Mouse (Mus musculus): ENCODE results near the gene Pigq.
A peak's percentile ranks its signal among the peaks of the same experiment; 100 is the strongest.

Pigq gene

GRCm38 (mm10) chr17:25944366-25945163, at the start of gene Pigq, which contains the start of gene Nhlrc4:
TSS of gene Pigq (minus strand) at chr17:25944936.
TSS of gene Nhlrc4 (minus strand) at chr17:25944961.
- no peak for DNase-seq

DNA sequence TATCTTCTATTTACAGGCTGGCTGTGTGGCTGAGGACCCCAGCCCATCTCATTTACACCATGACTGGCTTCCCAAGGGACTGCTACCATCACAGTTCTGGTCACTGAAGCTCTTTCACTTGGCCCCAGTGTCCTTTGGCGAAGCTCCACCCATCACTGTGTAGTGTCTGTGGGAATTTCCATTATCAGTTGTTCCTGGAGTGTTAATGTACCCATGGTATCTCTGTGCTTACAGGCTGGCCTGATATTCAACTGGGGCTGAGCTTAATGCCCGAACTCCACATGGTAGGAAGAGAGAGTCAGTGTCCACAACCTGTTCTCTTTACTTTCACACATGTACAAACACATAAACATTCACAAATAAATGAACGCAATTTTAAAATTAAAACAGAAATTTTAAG, 48.8 kb upstream of the Pigq start:
- DNase-seq: no peak

- no peak for DNase-seq
Measured at GRCm38 (mm10) chr17:25992274-25992673, 47.5 kb upstream of the Pigq start.

DNA sequence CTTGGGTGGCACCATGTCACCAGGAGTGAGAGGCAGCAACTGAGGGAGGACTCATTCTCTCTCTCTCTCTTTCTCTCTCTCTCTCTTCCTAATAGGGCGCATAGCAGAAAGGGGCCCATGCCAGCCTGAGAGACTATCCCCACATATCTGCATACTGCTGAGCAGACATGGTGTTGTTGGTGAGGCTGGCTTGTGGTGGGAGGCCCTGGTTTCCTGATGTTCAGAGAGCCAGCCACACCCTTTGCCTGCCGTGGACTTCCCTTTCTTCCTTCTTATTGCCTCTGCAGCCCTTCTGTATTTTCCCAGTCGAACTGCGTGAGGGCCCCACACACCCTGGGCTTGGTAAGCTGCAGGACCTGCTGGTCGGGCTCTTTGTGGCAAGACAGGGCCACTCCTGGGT, 45.6 kb upstream of the Pigq start:
- DNase-seq: no peak

DNA sequence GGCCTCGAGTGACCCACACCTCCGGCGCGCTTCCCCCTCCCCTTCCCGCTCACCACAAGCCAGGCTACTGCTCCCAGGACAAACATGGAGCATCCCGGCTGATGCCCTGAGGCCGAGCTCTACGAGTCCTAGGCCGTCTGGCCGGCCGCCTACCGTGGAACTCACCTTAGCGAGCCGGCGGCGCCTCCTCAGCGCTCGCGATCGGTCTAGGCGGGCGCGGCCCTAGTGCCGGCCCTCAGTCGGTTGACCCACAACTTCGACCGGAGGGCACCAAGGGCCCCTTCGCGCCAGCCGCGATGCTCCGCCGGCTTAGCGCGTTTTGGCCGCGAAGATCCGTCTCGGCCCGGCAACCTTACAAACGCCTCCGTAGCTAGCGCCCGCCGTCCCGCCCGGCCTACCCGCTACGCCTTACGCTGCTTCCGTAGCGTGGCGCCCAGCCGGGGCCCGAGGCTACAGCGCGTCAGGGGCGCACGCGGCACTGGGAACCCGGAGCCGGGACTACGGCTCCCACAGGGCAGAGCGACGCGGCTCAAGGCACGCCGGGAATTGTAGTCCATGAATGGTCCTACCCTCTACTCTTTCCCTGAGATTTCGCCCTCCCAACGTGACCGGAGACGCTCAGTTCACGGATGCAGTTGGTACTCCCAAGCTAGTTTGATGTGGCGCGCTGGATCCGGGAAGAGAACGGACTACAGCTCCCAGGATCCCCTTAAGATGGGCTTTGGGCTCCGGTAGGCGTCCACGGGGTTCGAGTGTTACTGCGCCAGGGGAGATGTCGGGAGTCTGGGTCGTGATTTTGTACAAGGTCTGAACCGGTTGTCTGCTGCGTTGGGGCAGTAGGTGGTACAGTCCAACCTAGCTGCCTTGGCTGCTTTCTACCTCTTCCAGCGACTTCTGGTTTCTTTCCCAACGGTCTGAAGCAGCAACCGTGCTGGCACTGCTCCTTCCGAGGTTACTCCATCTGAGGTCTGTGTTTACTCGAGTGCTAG, 40.9 kb upstream of the Pigq start, which contains the start of gene Capn15:
Capn15 (minus strand) TSS at position 491 of the 989 bp plus-strand sequence.
- DNase-seq: peak; percentile 84 to 88

DNA sequence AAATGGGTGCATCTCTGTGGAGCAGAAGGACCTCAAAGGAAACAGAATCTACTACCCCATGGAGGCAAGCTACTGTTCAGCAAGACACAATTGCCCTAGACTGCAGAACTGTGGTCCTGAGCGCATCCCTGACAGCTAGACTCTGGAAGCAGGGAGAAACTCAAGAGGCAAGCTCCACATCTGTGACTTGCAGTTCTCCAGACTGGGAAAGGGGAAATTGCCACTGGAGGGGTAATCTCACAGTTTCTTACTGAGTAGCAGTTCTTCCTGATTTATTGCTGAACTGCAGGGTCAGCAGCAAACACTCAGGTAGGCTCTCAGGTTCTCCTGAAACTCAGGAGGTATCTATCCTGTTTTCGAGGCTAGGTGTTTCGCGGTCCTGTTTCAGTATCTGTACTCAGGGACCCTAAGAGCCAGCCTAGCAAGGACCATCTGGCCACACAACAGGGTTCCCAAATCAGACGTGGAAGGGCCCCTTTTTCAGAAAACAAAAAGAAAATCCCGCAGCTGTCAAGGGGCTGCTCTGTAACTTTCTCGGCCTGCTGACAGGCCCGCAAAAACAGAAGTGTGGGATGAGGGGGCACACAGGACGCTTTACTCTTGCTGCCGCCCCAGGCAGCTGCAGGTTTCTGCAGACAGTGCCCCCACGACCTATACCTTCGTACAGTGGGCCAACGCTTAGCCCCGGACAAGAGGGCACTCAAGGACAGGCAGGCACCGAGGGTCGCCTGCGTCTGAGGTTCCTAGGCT, 40.0 kb upstream of the Pigq start:
- DNase-seq: no peak

GRCm38 (mm10) chr17:25984066-25984465, 39.3 kb upstream of the Pigq start:
- no peak for DNase-seq

- no peak for DNase-seq
Measured at GRCm38 (mm10) chr17:25982913-25983312, 38.2 kb upstream of the Pigq start.

- DNase-seq: no peak
Measured at GRCm38 (mm10) chr17:25980854-25981253, 36.1 kb upstream of the Pigq start.

DNA sequence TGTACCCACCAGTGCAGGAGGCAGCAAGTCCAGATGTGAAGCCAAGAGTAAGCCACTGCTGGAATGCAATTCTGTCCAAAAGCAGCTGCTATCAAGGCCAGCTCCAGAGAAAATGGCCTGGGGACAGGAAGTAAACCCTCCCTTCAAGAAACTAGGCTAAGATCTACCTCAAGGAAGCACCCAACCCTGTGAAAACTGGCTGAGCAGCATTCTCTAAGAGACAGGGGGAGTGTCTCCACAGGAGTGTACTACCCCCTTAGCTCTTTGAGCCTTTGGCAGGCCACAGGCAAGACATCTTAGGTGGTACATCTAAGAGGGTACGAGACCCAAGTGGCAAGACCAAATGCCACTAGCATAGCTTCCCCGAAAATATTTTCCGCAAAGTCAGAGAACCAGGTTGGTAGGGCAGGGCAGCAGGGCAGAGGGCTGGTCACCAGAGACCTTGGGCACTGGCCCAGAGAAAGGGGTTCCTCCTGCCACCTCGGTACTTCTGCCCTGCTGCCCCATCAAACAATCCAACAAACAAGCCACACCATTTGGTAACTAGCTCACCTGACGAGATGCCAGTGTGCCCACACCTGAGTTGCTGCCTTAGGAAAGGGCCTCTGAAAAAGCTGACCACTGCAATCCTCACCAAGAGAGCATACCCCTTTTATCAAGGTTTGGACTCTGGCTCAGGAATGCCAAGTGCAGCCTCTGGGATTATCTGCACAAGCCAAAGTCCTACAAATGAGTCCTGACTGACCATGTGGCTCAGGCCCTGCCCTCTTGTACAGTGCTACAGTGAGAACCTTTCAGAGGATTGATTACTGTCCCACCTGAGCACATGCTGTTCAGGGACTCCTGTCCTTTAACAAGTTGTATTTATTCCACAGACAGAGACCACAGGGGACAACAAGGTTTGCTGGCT, 35.3 kb upstream of the Pigq start:
- DNase-seq: no peak

DNA sequence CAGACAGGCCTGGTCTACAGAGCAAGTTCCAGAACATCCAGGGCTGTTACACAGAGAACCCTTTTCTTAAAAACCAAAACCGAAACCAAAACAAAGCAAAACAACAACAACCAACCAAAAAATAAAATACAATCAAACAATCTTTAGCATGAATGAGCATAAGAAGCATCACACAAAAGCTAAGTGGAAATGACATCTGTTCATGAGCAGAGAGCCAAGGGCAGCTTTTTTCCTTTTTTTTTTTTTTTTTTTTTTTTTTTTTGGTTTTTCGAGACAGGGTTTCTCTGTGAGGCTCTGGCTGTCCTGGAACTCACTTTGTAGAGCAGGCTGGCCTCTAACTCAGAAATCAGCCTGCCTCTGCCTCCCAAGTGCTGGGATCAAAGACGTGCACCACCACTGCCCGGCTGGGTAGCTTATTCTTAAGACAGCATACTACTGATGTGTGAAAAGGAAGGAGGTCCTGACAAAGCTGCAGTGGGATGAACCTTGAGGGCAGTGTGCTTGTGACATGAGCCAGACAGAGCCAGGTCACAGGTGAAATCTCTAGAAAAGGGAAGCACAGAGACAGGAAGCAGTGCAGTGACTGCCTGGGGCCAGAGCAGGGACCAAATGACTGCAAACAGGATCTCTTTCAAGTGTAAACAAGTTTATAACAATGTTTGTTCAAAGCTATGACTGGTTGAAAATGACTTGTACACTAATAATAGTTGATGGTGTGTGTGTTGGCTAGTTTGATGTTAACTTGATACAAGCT, 26.4 kb upstream of the Pigq start:
- no peak for DNase-seq

DNA sequence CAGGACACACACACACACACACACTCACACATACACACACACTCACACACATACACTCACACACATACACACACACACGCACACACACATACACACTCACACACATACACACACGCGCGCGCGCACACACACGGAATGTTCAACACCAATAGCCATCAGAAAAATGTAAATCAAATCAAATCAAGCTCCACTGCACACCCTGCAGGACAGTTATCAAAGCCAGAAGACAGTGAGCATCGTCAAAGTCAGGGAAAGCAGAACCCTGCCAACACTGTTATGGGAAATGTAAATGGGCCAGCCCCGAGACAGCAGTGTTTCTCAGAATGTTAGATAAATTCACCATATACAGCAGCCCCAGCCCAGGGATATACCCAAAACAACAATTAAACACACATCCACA, 25.7 kb upstream of the Pigq start:
- no peak for DNase-seq

GRCm38 (mm10) chr17:25968176-25968575, 23.4 kb upstream of the Pigq start:
- DNase-seq: no peak

GRCm38 (mm10) chr17:25967652-25968051, 22.9 kb upstream of the Pigq start:
- DNase-seq: no peak

GRCm38 (mm10) chr17:25964271-25964670, 19.5 kb upstream of the Pigq start:
- no peak for DNase-seq

GRCm38 (mm10) chr17:25962413-25962905, 17.7 kb upstream of the Pigq start:
- DNase-seq: no peak

GRCm38 (mm10) chr17:25961566-25961965, 16.8 kb upstream of the Pigq start:
- no peak for DNase-seq

- DNase-seq: no peak
Measured at GRCm38 (mm10) chr17:25959630-25960467, 15.1 kb upstream of the Pigq start.

DNA sequence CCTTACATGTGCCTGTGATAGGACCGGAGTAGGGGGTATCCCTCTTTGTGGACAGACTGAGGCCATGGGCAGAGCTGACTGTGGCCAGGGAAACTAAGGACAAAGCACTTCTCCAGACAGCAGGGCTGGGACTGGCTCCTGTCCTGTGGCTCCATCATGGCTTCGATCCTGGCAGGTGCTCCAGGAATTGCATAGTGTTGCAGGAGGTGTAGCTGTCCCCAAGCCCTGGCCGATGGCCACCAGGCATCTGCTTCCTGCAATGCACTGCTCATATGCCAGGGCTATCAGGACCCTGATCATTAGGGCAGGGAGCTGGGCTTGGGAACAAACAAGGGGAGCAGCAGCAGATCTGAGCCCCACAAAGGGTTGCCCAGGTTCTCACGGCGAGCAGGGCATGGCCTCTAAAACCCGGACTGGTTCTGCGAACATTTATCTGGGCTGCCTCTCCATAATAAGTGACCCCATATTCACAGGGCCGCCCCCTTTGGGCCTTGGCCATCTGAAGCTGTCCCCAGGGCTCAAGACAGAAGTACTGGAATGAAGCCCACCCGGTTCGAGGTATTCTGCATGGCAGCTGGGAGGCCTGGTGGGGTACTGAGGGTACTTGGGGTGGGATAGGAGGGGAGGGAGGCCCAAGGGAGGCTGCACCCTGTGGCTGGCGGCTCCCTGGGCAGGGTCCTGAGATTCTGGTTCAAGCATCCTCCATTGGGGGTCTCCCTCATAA, 14.2 kb upstream of the Pigq start:
- DNase-seq: no peak

All from spleen, adult 18-20 months (tissue).